Mouse (Mus musculus) CH12.LX (cell line): Measurements from ENCODE around the gene Pgm3.

Source experiments
- CTCF ChIP-seq, 2 experiments: IDR thresholded peaks in 1 of 2; conservative IDR thresholded peaks in 1 of 2; 2 replicates each; pipeline ENCODE4 v1.5.1; 2011 to 2012; ENCODE audit warnings: low read depth in 2 of 2, low read length in 2 of 2, improper control_type of control experiment in 1 of 2, inconsistent platforms in 1 of 2, mild to moderate bottlenecking in 1 of 2, moderate library complexity in 1 of 2
- EP300 ChIP-seq: IDR thresholded peaks from 2 replicates; pipeline ENCODE4 v1.6.1; 2011; ENCODE audit warnings: low read length, improper control_type of control experiment
- ETS1 ChIP-seq: conservative IDR thresholded peaks from 2 replicates; pipeline ENCODE4 v1.6.1; 2012; ENCODE audit warnings: low read depth, mild to moderate bottlenecking, inconsistent platforms, low read length, improper control_type of control experiment, moderate library complexity
- GABPA ChIP-seq: IDR thresholded peaks from 2 replicates; pipeline ENCODE4 v1.6.1; 2012; ENCODE audit warnings: low read depth, low read length, improper control_type of control experiment, inconsistent platforms; ENCODE audit not compliant: insufficient replicate concordance
- HCFC1 ChIP-seq: IDR thresholded peaks from 2 replicates; pipeline ENCODE4 v1.6.1; 2012; ENCODE audit warnings: low read depth, mild to moderate bottlenecking, inconsistent platforms, low read length, improper control_type of control experiment
- KAT2A ChIP-seq: IDR thresholded peaks from 2 replicates; pipeline ENCODE4 v1.6.1; 2012; ENCODE audit warnings: low read length, improper control_type of control experiment, inconsistent platforms; ENCODE audit not compliant: insufficient replicate concordance
- MAX ChIP-seq: IDR thresholded peaks from 2 replicates; pipeline ENCODE4 v1.6.1; 2011; ENCODE audit warnings: low read length, improper control_type of control experiment
- MAZ ChIP-seq: IDR thresholded peaks from 2 replicates; pipeline ENCODE4 v1.6.1; 2012; ENCODE audit warnings: low read depth, mild to moderate bottlenecking, inconsistent platforms, low read length, improper control_type of control experiment, moderate library complexity
- NELFE ChIP-seq: IDR thresholded peaks from 2 replicates; pipeline ENCODE4 v1.6.1; 2011; ENCODE audit warnings: low read depth, low read length, improper control_type of control experiment
- NRF1 ChIP-seq: IDR thresholded peaks from 2 replicates; pipeline ENCODE4 v1.6.1; 2014; ENCODE audit warnings: low read depth, mild to moderate bottlenecking, inconsistent platforms, low read length, improper control_type of control experiment, moderate library complexity
- PAX5 ChIP-seq: IDR thresholded peaks from 2 replicates; pipeline ENCODE4 v1.6.1; 2012; ENCODE audit warnings: low read length, inconsistent platforms, mixed read lengths
- POLR2A ChIP-seq: IDR thresholded peaks from 2 replicates; pipeline ENCODE4 v1.6.1; 2011; ENCODE audit warnings: low read depth, mild to moderate bottlenecking, improper control_type of control experiment, low read length
- SMC3 ChIP-seq: IDR thresholded peaks from 2 replicates; pipeline ENCODE4 v1.6.1; 2011; ENCODE audit warnings: low read depth, low read length, improper control_type of control experiment

GRCm38 (mm10) chr9:86507437-86507836, 64.2 kb downstream of the Pgm3 start:
- TF ChIP-seq CTCF (conservative IDR thresholded peaks at IDR 0.05 in 1 of 2, IDR thresholded peaks at IDR 0.05 in 1 of 2; ENCODE audit: low read depth in 2 of 2, low read length in 2 of 2) (no peak), PAX5 (no peak), POLR2A (no peak), EP300 (no peak), KAT2A (no peak), NRF1 (no peak), HCFC1 (no peak), SMC3 (no peak), GABPA (no peak), ETS1 (no peak), MAX (no peak), NELFE (no peak), MAZ (no peak)
